24 mouse cellular contexts compared by ENCODE assay signal in the genomic region with DNA sequence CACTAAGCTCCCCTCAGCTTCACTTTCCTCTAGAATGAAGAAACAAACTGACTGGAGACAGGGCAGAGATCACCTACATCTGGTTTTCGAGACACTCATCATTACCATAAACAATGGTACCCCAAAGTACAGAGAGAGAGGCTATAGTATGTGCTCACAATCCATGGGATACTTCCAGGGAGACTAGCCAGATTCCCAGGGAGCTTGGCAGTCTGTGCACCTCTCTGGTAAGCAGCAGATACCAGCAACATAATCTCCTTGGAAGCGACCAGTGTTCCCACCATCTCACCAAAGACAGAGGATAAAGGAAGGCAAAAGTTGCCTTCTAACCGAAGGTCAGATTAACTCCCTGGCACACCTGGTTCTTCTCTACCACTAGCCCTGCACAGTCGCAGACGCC.
DNase-seq lines count a peak whose midpoint lies in the region; ATAC-seq lines count a peak whose summit lies in the region.
"Had no signal": no experiment of that assay in that cellular context is flagged by ENCODE, and none has a peak within 500 bp of the region (broad histone marks: within the 10 kb centered on the region; RNA-seq: fewer than 3 reads in every experiment).

No protein-coding gene starts in this region.

- no peak overlapping the region for H3K4me3 ChIP-seq in forebrain, embryonic 15.5 days
- no peak overlapping the region for H3K4me3 ChIP-seq in forebrain, embryonic 10.5 days
- no peak overlapping the region for H3K4me3 ChIP-seq in midbrain, embryonic 11.5 days (ENCODE audit: low read depth, low read length)
- no peak overlapping the region for H3K4me3 ChIP-seq in midbrain, embryonic 10.5 days
- H3K4me3 ChIP-seq in neural tube, embryonic 15.5 days (replicated peaks), result no peak overlapping the region
- H3K4me3 ChIP-seq: embryonic facial prominence, embryonic 12.5 days; heart, embryonic 13.5 days; kidney, embryonic 15.5 days; limb, embryonic 13.5 days; liver, embryonic 12.5 days; megakaryocyte, embryonic 14.5 days; neural tube, embryonic 12.5 days had no signal

- 74% methylated on average over 5 of the region's 5 CpGs for WGBS in forebrain, embryonic 15.5 days
- WGBS in forebrain, embryonic 10.5 days, result 88% methylated on average over 5 of the region's 5 CpGs
- 79% methylated on average over 5 of the region's 5 CpGs for WGBS in midbrain, embryonic 11.5 days
- WGBS in midbrain, embryonic 10.5 days, result 85% methylated on average over 5 of the region's 5 CpGs
- 82% methylated on average over 5 of the region's 5 CpGs for WGBS in neural tube, embryonic 15.5 days

- 0 out of 2 replicates have a peak overlapping the region, but pooled peaks have one; percentile 69 for H3K27ac ChIP-seq in forebrain, embryonic 15.5 days (replicated peaks)
- H3K27ac ChIP-seq in forebrain, embryonic 10.5 days, result no peak overlapping the region
- H3K27ac ChIP-seq in midbrain, embryonic 11.5 days (ENCODE audit: low read depth, low read length), result no peak overlapping the region
- H3K27ac ChIP-seq in midbrain, embryonic 10.5 days (replicated peaks), result no peak overlapping the region
- H3K27ac ChIP-seq in neural tube, embryonic 15.5 days (replicated peaks), result peak overlapping the region; percentile 58; the same call in 1 of the 2 replicates
- H3K27ac ChIP-seq: embryonic facial prominence, embryonic 12.5 days; heart, embryonic 13.5 days; kidney, embryonic 15.5 days; limb, embryonic 13.5 days; liver, embryonic 12.5 days; neural tube, embryonic 12.5 days had no signal

- H3K4me1 ChIP-seq in forebrain, embryonic 15.5 days, result peaks cover 31% of the 10 kb centered on the region
- peaks cover 17% of the 10 kb centered on the region for H3K4me1 ChIP-seq in forebrain, embryonic 10.5 days
- H3K4me1 ChIP-seq in midbrain, embryonic 11.5 days (ENCODE audit: control insufficient read depth, insufficient read depth, low read length), result peaks cover 6% of the 10 kb centered on the region; the same call in 1 of the 2 replicates
- peaks cover 30% of the 10 kb centered on the region for H3K4me1 ChIP-seq in midbrain, embryonic 10.5 days
- peaks cover 39% of the 10 kb centered on the region for H3K4me1 ChIP-seq in neural tube, embryonic 15.5 days
- H3K4me1 ChIP-seq: embryonic facial prominence, embryonic 12.5 days; heart, embryonic 13.5 days; kidney, embryonic 15.5 days; limb, embryonic 13.5 days; liver, embryonic 12.5 days; megakaryocyte, embryonic 14.5 days had no signal

- H3K36me3 ChIP-seq in forebrain, embryonic 15.5 days, result no peaks in the 10 kb centered on the region
- H3K36me3 ChIP-seq in forebrain, embryonic 10.5 days (replicated peaks), result no peaks in the 10 kb centered on the region
- no peaks in the 10 kb centered on the region for H3K36me3 ChIP-seq in midbrain, embryonic 11.5 days (ENCODE audit: control insufficient read depth, insufficient read depth, low read length)
- H3K36me3 ChIP-seq in midbrain, embryonic 10.5 days, result no peaks in the 10 kb centered on the region
- H3K36me3 ChIP-seq in neural tube, embryonic 15.5 days, result no peaks in the 10 kb centered on the region
- H3K36me3 ChIP-seq: embryonic facial prominence, embryonic 12.5 days; heart, embryonic 13.5 days; kidney, embryonic 15.5 days; limb, embryonic 13.5 days; liver, embryonic 12.5 days; neural tube, embryonic 12.5 days had no signal

- peak; percentile 4 for DNase-seq in cerebellum, adult 9-10 months
- no peak for DNase-seq in forebrain, embryonic 10.5 days (ENCODE audit: extremely low spot score, low spot score)
- peak; percentile 72 for DNase-seq in midbrain, embryonic 11.5 days (ENCODE audit: low spot score, missing footprints)
- DNase-seq in midbrain, embryonic 10.5 days (ENCODE audit: low spot score), result no peak
- DNase-seq in adrenal gland, adult 18-20 months (ENCODE audit: low spot score in 2 of 2), result no peak
- DNase-seq: adrenal gland, postnatal 14 days; gastrocnemius, postnatal 25 days; heart, adult 18-20 months; heart, postnatal 14 days; kidney, adult 11 months; kidney, postnatal 36 days; layer of hippocampus, postnatal 36 days; lung, adult 2 months; thymus, postnatal 25 days had no signal

- H3K9me3 ChIP-seq in forebrain, embryonic 15.5 days, result no peaks in the 10 kb centered on the region
- H3K9me3 ChIP-seq in forebrain, embryonic 10.5 days, result no peaks in the 10 kb centered on the region
- no peaks in the 10 kb centered on the region for H3K9me3 ChIP-seq in midbrain, embryonic 11.5 days (ENCODE audit: control insufficient read depth, low read length)
- H3K9me3 ChIP-seq in midbrain, embryonic 10.5 days (replicated peaks), result 0 out of 2 replicates have a peak, but pooled peaks cover 2% of the 10 kb centered on the region
- H3K9me3 ChIP-seq in neural tube, embryonic 15.5 days (replicated peaks), result no peaks in the 10 kb centered on the region
- H3K9me3 ChIP-seq: embryonic facial prominence, embryonic 12.5 days; heart, embryonic 13.5 days; kidney, embryonic 15.5 days had no signal

- H3K27me3 ChIP-seq in forebrain, embryonic 15.5 days, result no peaks in the 10 kb centered on the region
- H3K27me3 ChIP-seq in forebrain, embryonic 10.5 days (ENCODE audit: poor library complexity, severe bottlenecking), result peaks cover 6% of the 10 kb centered on the region
- H3K27me3 ChIP-seq in midbrain, embryonic 11.5 days (ENCODE audit: control insufficient read depth, insufficient read depth, low read length), result no peaks in the 10 kb centered on the region
- H3K27me3 ChIP-seq in midbrain, embryonic 10.5 days (ENCODE audit: low read depth, poor library complexity, severe bottlenecking), result peaks cover 3% of the 10 kb centered on the region; the same call in 1 of the 2 replicates
- H3K27me3 ChIP-seq in neural tube, embryonic 15.5 days (replicated peaks), result no peaks in the 10 kb centered on the region
- H3K27me3 ChIP-seq: embryonic facial prominence, embryonic 12.5 days; kidney, embryonic 15.5 days; limb, embryonic 13.5 days; liver, embryonic 12.5 days; megakaryocyte, embryonic 14.5 days; neural tube, embryonic 12.5 days had no signal

- ATAC-seq in cerebellum, adult (ENCODE audit: insufficient number of reproducible peaks, low FRiP score, low TSS enrichment), result no peak
- ATAC-seq in forebrain, embryonic 15.5 days (replicated peaks), result no peak
- ATAC-seq in midbrain, embryonic 11.5 days (ENCODE audit: low FRiP score), result no peak
- no peak for ATAC-seq in neural tube, embryonic 15.5 days (ENCODE audit: low FRiP score)
- ATAC-seq: liver, embryonic 12.5 days had no signal

- H3K4me2 ChIP-seq in forebrain, embryonic 15.5 days (replicated peaks), result no peak overlapping the region
- H3K4me2 ChIP-seq in midbrain, embryonic 11.5 days, result no peak overlapping the region
- no peak overlapping the region for H3K4me2 ChIP-seq in neural tube, embryonic 15.5 days
- H3K4me2 ChIP-seq: embryonic facial prominence, embryonic 12.5 days; heart, embryonic 13.5 days; kidney, embryonic 15.5 days; limb, embryonic 13.5 days; liver, embryonic 12.5 days; neural tube, embryonic 12.5 days had no signal

- H3K9ac ChIP-seq in forebrain, embryonic 15.5 days (replicated peaks), result no peak overlapping the region
- H3K9ac ChIP-seq in midbrain, embryonic 11.5 days (ENCODE audit: low read length), result no peak overlapping the region
- H3K9ac ChIP-seq in neural tube, embryonic 15.5 days (replicated peaks), result no peak overlapping the region
- H3K9ac ChIP-seq: embryonic facial prominence, embryonic 12.5 days; heart, embryonic 13.5 days; kidney, embryonic 15.5 days; limb, embryonic 13.5 days; liver, embryonic 12.5 days; neural tube, embryonic 12.5 days had no signal

Comparison
In these comparisons a context has a peak if more than half of its experiments do, and no peak if none do; other contexts are left out.
1. DNase-seq: peak in cerebellum, adult 9-10 months (single experiment) and midbrain, embryonic 11.5 days (single experiment); none in forebrain, embryonic 10.5 days (single experiment), midbrain, embryonic 10.5 days (single experiment) and adrenal gland, adult 18-20 months (0 of 2).
2. H3K27ac ChIP-seq: peak in forebrain, embryonic 15.5 days (single experiment) and neural tube, embryonic 15.5 days (single experiment); none in forebrain, embryonic 10.5 days (single experiment), midbrain, embryonic 11.5 days (single experiment) and midbrain, embryonic 10.5 days (single experiment).